In the genomic region with DNA sequence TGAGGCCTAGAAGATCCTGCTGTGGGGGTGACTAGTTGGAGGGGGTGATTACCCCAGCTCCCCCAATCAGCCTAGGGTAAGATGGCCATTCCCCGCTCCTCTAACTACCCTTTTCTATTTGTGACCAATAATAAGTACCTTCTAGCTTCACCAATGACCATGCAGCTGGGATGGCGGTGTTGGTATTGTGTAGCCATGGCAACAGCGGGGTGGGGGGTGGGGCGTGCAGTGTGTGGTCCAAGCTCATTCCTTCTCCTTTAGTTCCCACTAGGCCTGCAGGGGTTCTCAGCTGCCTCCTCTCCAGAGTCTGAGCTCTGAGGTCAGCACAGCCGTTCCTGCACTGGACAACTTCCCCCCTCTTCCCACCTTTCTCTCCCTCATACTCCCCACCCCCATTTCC, we compare ENCODE assay signal across 12 mouse cellular contexts. TPM values are rescaled to one million over a fixed set of nuclear protein-coding genes. Genes with fewer than 3 reads are reported as not detected.
DNase-seq lines count a peak whose midpoint lies in the region; ATAC-seq lines count a peak whose summit lies in the region.
"Had no signal": no experiment of that assay in that cellular context is flagged by ENCODE, and none has a peak within 500 bp of the region (broad histone marks: within the 10 kb centered on the region; RNA-seq: fewer than 3 reads in every experiment).

No protein-coding gene starts in this region.

- no peaks in the 10 kb centered on the region for H3K36me3 ChIP-seq in hindbrain, embryonic 10.5 days
- H3K36me3 ChIP-seq in hindbrain, embryonic 14.5 days (replicated peaks; ENCODE audit: control insufficient read depth, insufficient read depth), result no peaks in the 10 kb centered on the region
- H3K36me3 ChIP-seq in hindbrain, embryonic 13.5 days, result no peaks in the 10 kb centered on the region
- H3K36me3 ChIP-seq in midbrain, embryonic 16.5 days (ENCODE audit: control insufficient read depth, insufficient read depth, low read length), result no peaks in the 10 kb centered on the region

- ATAC-seq in hindbrain, embryonic 14.5 days (ENCODE audit: low FRiP score), result no peak; the same call in 1 of the 2 replicates
- peak; percentile 54; the same call in 1 of the 2 replicates for ATAC-seq in hindbrain, embryonic 13.5 days (ENCODE audit: low FRiP score)
- peak; percentile 28; the same call in 1 of the 2 replicates for ATAC-seq in midbrain, embryonic 16.5 days
- ATAC-seq: CD4-positive, CD25-positive, alpha-beta regulatory T cell, adult 4 months had no signal

- H3K4me2 ChIP-seq in hindbrain, embryonic 14.5 days (replicated peaks), result no peak overlapping the region
- no peak overlapping the region for H3K4me2 ChIP-seq in hindbrain, embryonic 13.5 days
- H3K4me2 ChIP-seq in midbrain, embryonic 16.5 days (ENCODE audit: low read length), result no peak overlapping the region

- H3K27ac ChIP-seq in hindbrain, embryonic 10.5 days, result peak overlapping the region; percentile 81
- no peak overlapping the region for H3K27ac ChIP-seq in hindbrain, embryonic 14.5 days
- H3K27ac ChIP-seq in brown adipose tissue, adult 24 weeks (replicated peaks; ENCODE audit: low read depth, low read length), result peak overlapping the region; percentile 80
- H3K27ac ChIP-seq in hindbrain, embryonic 13.5 days, result no peak overlapping the region; the same call in 1 of the 2 replicates
- no peak overlapping the region for H3K27ac ChIP-seq in midbrain, embryonic 16.5 days (ENCODE audit: low read length)

- H3K4me1 ChIP-seq in hindbrain, embryonic 10.5 days (replicated peaks), result peaks cover 38% of the 10 kb centered on the region
- peaks cover 8% of the 10 kb centered on the region for H3K4me1 ChIP-seq in hindbrain, embryonic 14.5 days (replicated peaks; ENCODE audit: control insufficient read depth, insufficient read depth, low read length)
- H3K4me1 ChIP-seq in brown adipose tissue, adult 24 weeks (ENCODE audit: control insufficient read depth, insufficient read depth, insufficient read length, low read length), result peaks cover 40% of the 10 kb centered on the region
- H3K4me1 ChIP-seq in hindbrain, embryonic 13.5 days (replicated peaks), result peaks cover 14% of the 10 kb centered on the region
- H3K4me1 ChIP-seq in midbrain, embryonic 16.5 days (ENCODE audit: control insufficient read depth, insufficient read depth, low read length), result peaks cover 8% of the 10 kb centered on the region

- intact Hi-C loops in left cerebral cortex, postnatal 25 days (cut with DNase I), result no loop called here

- 13% methylated on average over 5 of the region's 5 CpGs for WGBS in hindbrain, embryonic 10.5 days
- 10% methylated on average over 5 of the region's 5 CpGs for WGBS in hindbrain, embryonic 14.5 days
- WGBS in hindbrain, embryonic 13.5 days, result 8% methylated on average over 5 of the region's 5 CpGs
- 8% methylated on average over 5 of the region's 5 CpGs for WGBS in midbrain, embryonic 16.5 days

- H3K27me3 ChIP-seq in hindbrain, embryonic 10.5 days (ENCODE audit: insufficient read depth, poor library complexity, severe bottlenecking), result no peaks in the 10 kb centered on the region
- no peaks in the 10 kb centered on the region for H3K27me3 ChIP-seq in hindbrain, embryonic 14.5 days (ENCODE audit: control insufficient read depth, insufficient read depth, low read length)
- H3K27me3 ChIP-seq in hindbrain, embryonic 13.5 days, result no peaks in the 10 kb centered on the region
- no peaks in the 10 kb centered on the region for H3K27me3 ChIP-seq in midbrain, embryonic 16.5 days (ENCODE audit: control insufficient read depth, insufficient read depth, low read depth, low read length)

- no peaks in the 10 kb centered on the region for H3K9me3 ChIP-seq in hindbrain, embryonic 10.5 days
- H3K9me3 ChIP-seq in hindbrain, embryonic 14.5 days (ENCODE audit: control insufficient read depth, low read length), result no peaks in the 10 kb centered on the region
- no peaks in the 10 kb centered on the region for H3K9me3 ChIP-seq in hindbrain, embryonic 13.5 days
- H3K9me3 ChIP-seq in midbrain, embryonic 16.5 days (replicated peaks; ENCODE audit: control insufficient read depth, low read length, poor library complexity, severe bottlenecking), result no peaks in the 10 kb centered on the region

- no peak overlapping the region for H3K9ac ChIP-seq in hindbrain, embryonic 14.5 days
- no peak overlapping the region for H3K9ac ChIP-seq in hindbrain, embryonic 13.5 days
- no peak overlapping the region for H3K9ac ChIP-seq in midbrain, embryonic 16.5 days (ENCODE audit: low read depth, low read length)

- peak; percentile 76 for DNase-seq in hindbrain, embryonic 10.5 days (ENCODE audit: low spot score)
- no peak for DNase-seq in hindbrain, embryonic 14.5 days (ENCODE audit: low spot score)
- no peak for DNase-seq in left cerebral cortex, postnatal 25 days (ENCODE audit: low spot score in 2 of 2)
- no peak for DNase-seq in adrenal gland, postnatal 10 days
- DNase-seq in thymus, adult 18-20 months, result no peak
- DNase-seq: cerebellum, adult 9-10 months; kidney, adult 9 months had no signal

- 0 out of 2 replicates have a peak overlapping the region, but pooled peaks have one; percentile 4 for H3K4me3 ChIP-seq in hindbrain, embryonic 10.5 days
- no peak overlapping the region for H3K4me3 ChIP-seq in hindbrain, embryonic 14.5 days (replicated peaks; ENCODE audit: low read length)
- no peak overlapping the region for H3K4me3 ChIP-seq in brown adipose tissue, adult 24 weeks (ENCODE audit: insufficient read depth, low read depth, low read length)
- H3K4me3 ChIP-seq in hindbrain, embryonic 13.5 days, result no peak overlapping the region
- no peak overlapping the region for H3K4me3 ChIP-seq in midbrain, embryonic 16.5 days (ENCODE audit: low read depth, low read length)

RNA-seq across cellular contexts. Expression of gene Car4, which starts 9.5 kb away (rescaled TPM):
- polyA plus RNA-seq in hindbrain, embryonic 10.5 days (2016; fragmentation: Nextera tagmentation; extraction: Ambion mirVana), result 6.0 and 10.0 TPM in 2 replicates
- 4.6 and 5.0 TPM in 2 replicates for polyA plus RNA-seq in hindbrain, embryonic 14.5 days (2014; fragmentation: Nextera tagmentation; extraction: Ambion mirVana)
- polyA plus RNA-seq in brown adipose tissue, adult 24 weeks (2012; ENCODE audit: insufficient read depth, insufficient read length, missing spikeins), result 26.3 and 58.9 TPM in 2 replicates
- polyA plus RNA-seq in hindbrain, embryonic 13.5 days (2015; fragmentation: Nextera tagmentation; extraction: Ambion mirVana), result 5.1 and 5.2 TPM in 2 replicates
- 3.6 and 5.7 TPM in 2 replicates for polyA plus RNA-seq in midbrain, embryonic 16.5 days (2015; fragmentation: Nextera tagmentation; extraction: Ambion mirVana)
- 10 to 100 TPM; 83.2 to 87.7 TPM for total RNA-seq in left cerebral cortex, postnatal 25 days (2021)
- total RNA-seq in adrenal gland, postnatal 10 days (2021), result 10 to 100 TPM; 41.2 to 53.6 TPM
- total RNA-seq: megakaryocyte-erythroid progenitor cell, adult 5-6 weeks had no signal
- polyA plus RNA-seq: CD4-positive, CD25-positive, alpha-beta regulatory T cell, adult 4 months had no signal

RNA-seq across cellular contexts. Expression of gene Znhit3, which starts 50.9 kb away (rescaled TPM):
- polyA plus RNA-seq in hindbrain, embryonic 10.5 days (2016; fragmentation: Nextera tagmentation; extraction: Ambion mirVana), result 87.0 and 93.5 TPM in 2 replicates
- polyA plus RNA-seq in hindbrain, embryonic 14.5 days (2014; fragmentation: Nextera tagmentation; extraction: Ambion mirVana), result 65.3 and 70.3 TPM in 2 replicates
- polyA plus RNA-seq in brown adipose tissue, adult 24 weeks (2012; ENCODE audit: insufficient read depth, insufficient read length, missing spikeins), result 18.5 and 22.0 TPM in 2 replicates
- 64.0 and 69.1 TPM in 2 replicates for polyA plus RNA-seq in hindbrain, embryonic 13.5 days (2015; fragmentation: Nextera tagmentation; extraction: Ambion mirVana)
- polyA plus RNA-seq in midbrain, embryonic 16.5 days (2015; fragmentation: Nextera tagmentation; extraction: Ambion mirVana), result 63.4 and 64.2 TPM in 2 replicates
- total RNA-seq in left cerebral cortex, postnatal 25 days (2021), result 10 to 100 TPM; 29.3 to 35.4 TPM
- 10 to 100 TPM; 10.8 TPM for total RNA-seq in adrenal gland, postnatal 10 days (2021)

Comparison
In these comparisons a context has a peak if more than half of its experiments do, and no peak if none do; other contexts are left out.
1. H3K27ac ChIP-seq: peak in hindbrain, embryonic 10.5 days (single experiment) and brown adipose tissue, adult 24 weeks (single experiment); none in hindbrain, embryonic 14.5 days (single experiment), hindbrain, embryonic 13.5 days (single experiment) and midbrain, embryonic 16.5 days (single experiment).